Mouse (Mus musculus) activated CD4-positive, CD25-positive, alpha-beta regulatory T cell, adult 4 months (primary cell): ENCODE measurements around the gene Gstt1. TPM values are rescaled to one million over a fixed set of nuclear protein-coding genes. Genes with fewer than 3 reads are reported as not detected.

Source experiments
- ATAC-seq: one replicate; pipeline ENCODE4 v1.8.0; 2017
- polyA plus RNA-seq, 2 experiments: library from polyadenylated mRNA; unstranded; fragments of 100-300 nt; shearing (Covaris generic); gene quantifications; one replicate each; pipeline ENCODE4 v1.2.1; 2017

Gstt1 gene
- polyA plus RNA-seq, 2 experiments from 2014 or later: 1.2 TPM; not detected in 1

GRCm38 (mm10) chr10:75763682-75764518, 34.5 kb downstream of the Gstt1 start, which contains the start of gene Cabin1:
Cabin1 (minus strand) TSS chr10:75764341.
- ATAC-seq: peak; percentile 99

GRCm38 (mm10) chr10:75762413-75762812, 36.0 kb downstream of the Gstt1 start:
- no peak for ATAC-seq

GRCm38 (mm10) chr10:75760311-75760710, 38.1 kb downstream of the Gstt1 start:
- ATAC-seq: no peak

DNA sequence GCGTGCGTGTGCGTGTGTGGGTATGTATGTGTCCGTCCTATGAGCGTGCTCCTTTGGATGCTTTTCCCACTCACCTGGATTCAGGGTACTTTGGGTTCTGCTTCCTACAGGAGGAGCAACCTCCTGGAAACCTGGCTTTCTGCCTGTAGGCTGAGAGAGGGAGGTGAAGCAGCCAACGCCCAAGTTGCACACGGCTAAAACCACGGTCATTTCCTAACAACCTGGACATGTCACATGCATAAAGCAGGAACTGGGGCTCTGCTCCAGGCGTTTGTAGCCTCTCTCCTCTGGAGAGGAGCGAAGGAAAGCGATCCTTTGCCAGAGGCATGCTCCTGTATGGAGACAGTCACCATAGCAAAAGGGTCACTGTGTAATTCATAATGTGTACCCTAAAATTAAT, 41.7 kb downstream of the Gstt1 start:
- no peak for ATAC-seq

DNA sequence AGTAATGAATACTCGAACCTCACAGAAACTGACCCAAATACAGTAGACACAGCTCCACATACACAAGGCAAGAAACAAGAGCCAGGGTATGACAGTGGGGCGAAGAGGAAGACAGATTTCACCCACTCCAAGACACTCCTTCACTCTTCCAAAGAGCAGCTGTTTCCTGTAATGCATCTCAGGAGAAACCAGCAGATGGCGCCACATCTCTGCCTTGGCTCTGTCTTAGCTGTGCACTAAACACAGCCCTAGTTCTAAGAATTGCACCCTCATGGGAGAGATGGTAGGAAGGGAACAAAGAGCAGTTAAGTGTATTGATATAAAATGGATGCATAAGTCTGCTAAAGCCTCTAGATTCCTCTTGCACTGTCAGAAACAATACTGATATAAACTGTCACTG, 54.4 kb downstream of the Gstt1 start:
- ATAC-seq: peak; percentile 89

DNA sequence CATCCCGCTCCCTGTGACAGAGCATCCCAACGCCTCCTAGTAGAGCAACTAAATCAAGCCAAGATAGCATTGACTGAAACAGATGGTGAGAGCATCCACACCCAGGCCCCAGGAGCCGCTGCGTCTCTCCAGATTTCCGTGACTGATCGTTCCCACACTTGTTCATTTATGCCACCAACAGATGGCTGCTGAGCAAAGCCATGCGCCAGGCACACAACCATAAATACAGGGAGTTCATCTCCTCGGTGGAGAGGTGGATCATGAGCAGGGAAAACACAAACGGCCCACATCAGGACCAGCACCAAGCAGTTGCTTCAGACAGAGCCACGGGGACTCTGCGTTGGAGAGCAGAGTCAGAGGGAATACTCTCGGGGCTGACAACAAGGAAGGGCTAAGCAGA, 55.0 kb downstream of the Gstt1 start:
- ATAC-seq: no peak

- no peak for ATAC-seq
Measured at GRCm38 (mm10) chr10:75740866-75741265, 57.5 kb downstream of the Gstt1 start.

Other genes with a start within 250 kb of the Gstt1 start
- gene Lrrc75b, start 238.3 kb downstream of the Gstt1 start, polyA plus RNA-seq: under 1 TPM; 0.45 to 0.65 TPM
- 1 to 10 TPM; 2.1 to 3.1 TPM for gene Ggt1, start 237.0 kb downstream of the Gstt1 start, polyA plus RNA-seq
- gene Ggt5, start 209.2 kb downstream of the Gstt1 start, polyA plus RNA-seq: under 1 TPM; 0.15 to 0.64 TPM
- gene Susd2, start 154.6 kb downstream of the Gstt1 start, polyA plus RNA-seq: 10 to 100 TPM in 1 of 2 experiments, 1 to 10 TPM in 1; 6.2 to 12.5 TPM
- 10 to 100 TPM; 22.0 to 22.3 TPM for gene Cabin1, start 34.2 kb downstream of the Gstt1 start, polyA plus RNA-seq
- gene Ddt, start 25.2 kb downstream of the Gstt1 start, polyA plus RNA-seq: 100 to 1,000 TPM in 1 of 2 experiments, 10 to 100 TPM in 1; 78.9 to 104 TPM
- not detected for gene Gm20441, start 17.6 kb downstream of the Gstt1 start, polyA plus RNA-seq
- 1 to 10 TPM; 3.3 to 6.1 TPM for gene Gstt3, start 17.2 kb downstream of the Gstt1 start, polyA plus RNA-seq
- gene Gstt4, start 24.0 kb upstream of the Gstt1 start, polyA plus RNA-seq: under 1 TPM in 1 of 2 experiments, not detected in 1; 0.48 TPM
- gene Gstt2, start 38.8 kb upstream of the Gstt1 start, polyA plus RNA-seq: 10 to 100 TPM; 58.5 to 64.1 TPM
- gene Mif, start 61.7 kb upstream of the Gstt1 start, polyA plus RNA-seq: 100 to 1,000 TPM; 464 to 561 TPM
- gene Derl3, start 94.8 kb upstream of the Gstt1 start, polyA plus RNA-seq: 1 to 10 TPM in 1 of 2 experiments, under 1 TPM in 1; 0.85 to 2.7 TPM
- gene Smarcb1, start 123.0 kb upstream of the Gstt1 start, polyA plus RNA-seq: 100 to 1,000 TPM in 1 of 2 experiments, 10 to 100 TPM in 1; 75.0 to 127 TPM
- 10 to 100 TPM; 13.1 to 20.1 TPM for gene Chchd10, start 134.5 kb upstream of the Gstt1 start, polyA plus RNA-seq
- gene Mmp11, start 137.9 kb upstream of the Gstt1 start, polyA plus RNA-seq: 1 to 10 TPM; 2.5 to 9.1 TPM
- gene Gm867, start 142.1 kb upstream of the Gstt1 start, polyA plus RNA-seq: not detected
- gene Vpreb3, start 144.5 kb upstream of the Gstt1 start, polyA plus RNA-seq: 1 to 10 TPM in 1 of 2 experiments, not detected in 1; 3.5 TPM
- under 1 TPM; 0.27 to 0.41 TPM for gene Gm5134, start 155.9 kb upstream of the Gstt1 start, polyA plus RNA-seq
- 10 to 100 TPM; 11.4 to 11.5 TPM for gene Zfp280b, start 234.1 kb upstream of the Gstt1 start, polyA plus RNA-seq